Mouse (Mus musculus) cerebellum, adult 2 months (tissue): ENCODE data around the gene D5Ertd579e.

ENCODE experiments used
- CTCF ChIP-seq: fragments of 200-500 bp; IDR thresholded peaks from 2 replicates; pipeline ENCODE4 v1.5.1; 2011; ENCODE audit warnings: low read depth, mild to moderate bottlenecking, control low read depth, low read length, moderate library complexity, borderline replicate concordance; ENCODE audit not compliant: insufficient read depth
- POLR2A ChIP-seq: fragments of 200-500 bp; IDR thresholded peaks from 2 replicates; pipeline ENCODE4 v1.6.1; 2011; ENCODE audit warnings: low read length, control low read depth, borderline replicate concordance; ENCODE audit not compliant: insufficient read depth

GRCm38 (mm10) chr5:36726387-36726801 is 30.6 kb upstream of the D5Ertd579e start:
- no peak for TF ChIP-seq CTCF
- no peak for TF ChIP-seq POLR2A
